Mouse (Mus musculus): Measurements from ENCODE around the gene Gm42906. TPM values are rescaled to one million over a fixed set of nuclear protein-coding genes. Genes with fewer than 3 reads are reported as not detected.

Gene Gm42906
- polyA plus RNA-seq, 1 experiment from 2014 or later = not detected

DNA sequence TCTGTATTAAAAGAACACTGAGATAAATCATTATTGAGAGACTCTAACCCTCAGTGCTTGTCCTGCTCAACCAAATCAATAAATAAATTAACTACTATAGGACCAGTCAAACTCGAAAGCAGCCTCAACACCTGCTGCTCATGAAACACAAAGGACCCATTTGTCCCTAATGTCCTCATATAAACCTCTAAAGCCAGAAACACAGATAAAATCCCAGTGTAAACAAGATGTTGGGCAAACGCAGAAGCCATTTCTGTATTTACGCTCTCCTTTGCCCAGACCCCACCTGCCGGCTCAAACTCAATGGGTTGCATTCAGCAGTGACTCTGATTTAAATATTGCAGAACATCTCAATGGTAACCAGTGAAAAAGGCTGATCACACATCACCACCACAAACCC, 131.7 kb downstream of the Gm42906 start:
- no peak overlapping the region for H3K4me3 ChIP-seq (ENCODE audit: low read depth, low read length)
- 76% methylated on average over 4 of the region's 4 CpGs for WGBS
- H3K9me3 ChIP-seq (replicated peaks; ENCODE audit: control insufficient read depth, low read length, poor library complexity, severe bottlenecking) = no peaks in the 10 kb centered on the region; the same call in 1 of the 2 replicates
- ATAC-seq = no peak
- H3K9ac ChIP-seq (ENCODE audit: low read depth, low read length) = no peak overlapping the region
- H3K27ac ChIP-seq (ENCODE audit: low read length) = no peak overlapping the region
- H3K36me3 ChIP-seq (ENCODE audit: control insufficient read depth, insufficient read depth, low read length) = no peaks in the 10 kb centered on the region
- no peaks in the 10 kb centered on the region for H3K27me3 ChIP-seq (ENCODE audit: control insufficient read depth, insufficient read depth, low read depth, low read length)
- no peaks in the 10 kb centered on the region for H3K4me1 ChIP-seq (ENCODE audit: control insufficient read depth, insufficient read depth, low read length)
- H3K4me2 ChIP-seq (ENCODE audit: low read length) = no peak overlapping the region

DNA sequence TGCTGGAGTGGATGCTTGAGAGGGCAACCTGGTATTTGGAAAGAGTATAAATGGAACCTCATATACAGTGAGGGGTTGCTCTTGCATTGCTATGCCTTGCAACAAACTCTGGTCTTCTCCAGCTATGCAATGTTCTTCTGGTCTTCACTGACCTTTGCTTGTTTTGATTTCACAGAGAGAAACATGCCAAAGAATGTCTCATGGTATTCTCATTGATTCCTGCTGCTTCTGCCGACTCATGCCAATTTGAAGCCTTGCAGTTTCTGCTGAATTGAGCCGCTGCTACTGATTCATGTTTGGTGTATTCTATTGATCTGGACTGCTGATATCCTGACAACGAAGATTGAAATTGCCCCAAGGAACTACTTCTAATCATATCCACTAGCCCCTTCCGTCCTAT, 134.4 kb downstream of the Gm42906 start:
- Histone ChIP-seq H3K36me3 (ENCODE audit: control insufficient read depth, insufficient read depth, low read length) (no peaks in the 10 kb centered on the region), H3K27ac (ENCODE audit: low read length) (no peak overlapping the region), H3K4me1 (ENCODE audit: control insufficient read depth, insufficient read depth, low read length) (no peaks in the 10 kb centered on the region), H3K27me3 (ENCODE audit: control insufficient read depth, insufficient read depth, low read depth, low read length) (no peaks in the 10 kb centered on the region), H3K4me3 (ENCODE audit: low read depth, low read length) (no peak overlapping the region), H3K4me2 (ENCODE audit: low read length) (no peak overlapping the region), H3K9me3 (replicated peaks; ENCODE audit: control insufficient read depth, low read length, poor library complexity, severe bottlenecking) (no peaks in the 10 kb centered on the region), H3K9ac (ENCODE audit: low read depth, low read length) (no peak overlapping the region)
- ATAC-seq = no peak
- 85% methylated on average over 4 of the region's 4 CpGs for WGBS

DNA sequence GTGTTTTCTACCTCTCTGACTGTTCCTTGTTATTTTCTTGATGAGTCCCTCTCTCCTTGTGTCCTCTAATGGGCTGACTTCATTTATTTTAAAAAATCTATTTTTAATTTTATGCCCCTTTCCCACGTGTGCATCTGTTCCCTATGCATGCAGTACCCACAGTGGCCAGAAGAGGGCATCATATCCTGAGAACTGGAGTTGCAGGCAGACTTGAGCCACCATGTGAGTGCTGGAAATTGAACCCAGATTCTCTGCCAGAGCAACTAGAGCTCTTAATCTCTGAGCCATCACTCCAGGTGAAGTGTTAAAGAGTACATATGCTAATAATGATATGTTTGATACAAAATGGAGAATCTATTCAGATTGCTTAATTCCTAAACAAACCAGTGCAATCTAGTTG, 135.7 kb downstream of the Gm42906 start:
- no peaks in the 10 kb centered on the region for H3K36me3 ChIP-seq (ENCODE audit: control insufficient read depth, insufficient read depth, low read length)
- no peak overlapping the region for H3K27ac ChIP-seq (ENCODE audit: low read length)
- H3K4me3 ChIP-seq (ENCODE audit: low read depth, low read length) = no peak overlapping the region
- H3K27me3 ChIP-seq (ENCODE audit: control insufficient read depth, insufficient read depth, low read depth, low read length) = no peaks in the 10 kb centered on the region
- WGBS = 17% methylated on average over 1 of the region's 1 CpGs
- no peaks in the 10 kb centered on the region for H3K4me1 ChIP-seq (ENCODE audit: control insufficient read depth, insufficient read depth, low read length)
- no peak for ATAC-seq
- no peak overlapping the region for H3K4me2 ChIP-seq (ENCODE audit: low read length)
- H3K9me3 ChIP-seq (replicated peaks; ENCODE audit: control insufficient read depth, low read length, poor library complexity, severe bottlenecking) = no peaks in the 10 kb centered on the region
- no peak overlapping the region for H3K9ac ChIP-seq (ENCODE audit: low read depth, low read length)

DNA sequence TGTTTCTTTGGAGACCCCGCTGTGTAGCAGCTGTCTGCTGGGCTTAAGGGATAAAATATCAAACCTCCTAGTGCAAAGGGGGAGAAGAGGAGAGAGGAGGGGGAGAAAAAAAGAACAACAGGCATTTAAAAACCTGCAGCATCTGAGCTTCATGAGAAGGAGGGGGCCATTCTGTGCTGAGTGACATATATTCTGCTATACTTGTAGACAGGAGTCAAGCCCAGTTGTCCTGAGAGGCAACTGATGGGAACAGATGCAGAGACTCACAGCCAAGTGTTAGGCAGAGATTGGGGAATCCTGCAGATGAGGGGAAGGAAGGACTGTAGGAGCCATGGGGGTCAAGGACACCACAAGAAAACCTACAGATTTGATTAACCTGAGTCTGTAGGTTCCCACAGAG, 141.6 kb downstream of the Gm42906 start:
- H3K4me3 ChIP-seq (ENCODE audit: low read depth, low read length) = no peak overlapping the region
- no peaks in the 10 kb centered on the region for H3K36me3 ChIP-seq (ENCODE audit: control insufficient read depth, insufficient read depth, low read length)
- ATAC-seq = no peak
- H3K4me1 ChIP-seq (ENCODE audit: control insufficient read depth, insufficient read depth, low read length) = peaks cover 3% of the 10 kb centered on the region; the same call in 1 of the 2 replicates
- H3K9ac ChIP-seq (ENCODE audit: low read depth, low read length) = no peak overlapping the region
- no peak overlapping the region for H3K4me2 ChIP-seq (ENCODE audit: low read length)
- WGBS = 77% methylated on average over 1 of the region's 1 CpGs
- H3K9me3 ChIP-seq (replicated peaks; ENCODE audit: control insufficient read depth, low read length, poor library complexity, severe bottlenecking) = no peaks in the 10 kb centered on the region
- H3K27me3 ChIP-seq (ENCODE audit: control insufficient read depth, insufficient read depth, low read depth, low read length) = no peaks in the 10 kb centered on the region
- H3K27ac ChIP-seq (ENCODE audit: low read length) = no peak overlapping the region

DNA sequence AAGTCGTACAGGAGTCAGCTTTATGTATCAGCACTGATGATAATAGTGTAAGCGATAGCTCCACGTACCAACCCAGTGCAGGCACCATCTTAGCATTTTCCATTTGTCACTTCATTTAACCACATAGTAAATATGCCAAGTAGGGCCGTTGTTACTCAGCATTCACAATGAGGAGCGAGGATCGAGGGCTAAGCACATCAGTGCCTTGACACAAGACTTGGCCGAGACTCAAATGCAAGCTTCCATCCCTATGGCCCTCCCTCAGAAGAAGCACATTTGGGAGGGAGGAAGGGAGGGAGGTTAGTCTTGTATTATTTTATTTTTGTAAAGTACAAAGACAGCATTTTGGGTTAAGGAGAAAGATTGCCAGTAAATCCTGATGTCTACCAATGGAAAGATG, 148.4 kb downstream of the Gm42906 start:
- Histone ChIP-seq H3K4me3 (ENCODE audit: low read depth, low read length) (no peak overlapping the region), H3K36me3 (ENCODE audit: control insufficient read depth, insufficient read depth, low read length) (no peaks in the 10 kb centered on the region), H3K9ac (ENCODE audit: low read depth, low read length) (no peak overlapping the region), H3K4me2 (ENCODE audit: low read length) (no peak overlapping the region), H3K4me1 (ENCODE audit: control insufficient read depth, insufficient read depth, low read length) (no peaks in the 10 kb centered on the region), H3K9me3 (replicated peaks; ENCODE audit: control insufficient read depth, low read length, poor library complexity, severe bottlenecking) (no peaks in the 10 kb centered on the region), H3K27ac (ENCODE audit: low read length) (no peak overlapping the region), H3K27me3 (ENCODE audit: control insufficient read depth, insufficient read depth, low read depth, low read length) (no peaks in the 10 kb centered on the region)
- 85% methylated on average over 7 of the region's 7 CpGs for WGBS
- no peak for ATAC-seq

DNA sequence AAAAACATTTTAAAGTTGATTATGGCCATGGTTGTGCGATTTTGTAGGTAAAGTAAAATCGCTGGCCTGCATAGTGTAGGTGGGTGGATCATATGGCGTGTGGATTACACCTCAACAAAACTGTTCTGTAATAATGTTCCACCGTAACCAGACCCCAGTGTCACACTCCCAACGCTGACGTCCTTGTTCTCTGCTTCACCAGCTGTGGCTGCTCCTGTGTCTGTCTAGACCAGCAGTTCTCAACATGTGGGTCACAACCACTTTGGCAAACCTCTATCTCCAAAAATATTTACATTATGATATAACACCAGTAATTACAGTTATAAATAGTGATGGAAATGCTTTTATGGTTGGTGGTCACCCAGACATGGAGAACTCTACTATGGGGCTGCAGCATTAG, 150.0 kb downstream of the Gm42906 start:
- Histone ChIP-seq H3K27me3 (ENCODE audit: control insufficient read depth, insufficient read depth, low read depth, low read length) (no peaks in the 10 kb centered on the region), H3K9ac (ENCODE audit: low read depth, low read length) (no peak overlapping the region), H3K9me3 (replicated peaks; ENCODE audit: control insufficient read depth, low read length, poor library complexity, severe bottlenecking) (no peaks in the 10 kb centered on the region), H3K4me2 (ENCODE audit: low read length) (no peak overlapping the region), H3K4me1 (ENCODE audit: control insufficient read depth, insufficient read depth, low read length) (no peaks in the 10 kb centered on the region), H3K27ac (ENCODE audit: low read length) (no peak overlapping the region), H3K4me3 (ENCODE audit: low read depth, low read length) (no peak overlapping the region), H3K36me3 (ENCODE audit: control insufficient read depth, insufficient read depth, low read length) (no peaks in the 10 kb centered on the region)
- no peak for ATAC-seq
- 92% methylated on average over 6 of the region's 6 CpGs for WGBS

DNA sequence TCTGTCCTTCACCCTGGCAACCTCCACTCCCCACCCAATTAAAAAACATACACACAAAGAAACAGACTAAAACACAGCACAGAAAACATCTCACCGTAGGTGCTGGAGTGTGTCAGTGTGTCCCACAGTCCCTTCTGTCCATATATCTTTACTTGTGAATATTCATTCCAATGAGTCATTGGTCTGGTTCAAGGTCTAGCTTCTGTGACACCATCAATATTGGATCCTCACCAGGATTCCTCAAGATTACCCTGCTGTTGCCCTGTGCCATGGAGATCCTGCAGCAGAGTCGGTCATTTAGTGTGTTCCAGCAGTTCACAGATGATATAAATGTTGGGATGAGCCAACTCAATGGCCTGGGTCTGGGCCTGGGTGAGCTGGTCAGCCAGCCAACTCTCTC, 152.0 kb downstream of the Gm42906 start:
- no peak overlapping the region for H3K4me2 ChIP-seq (ENCODE audit: low read length)
- H3K36me3 ChIP-seq (ENCODE audit: control insufficient read depth, insufficient read depth, low read length) = no peaks in the 10 kb centered on the region
- ATAC-seq = no peak
- H3K27me3 ChIP-seq (ENCODE audit: control insufficient read depth, insufficient read depth, low read depth, low read length) = no peaks in the 10 kb centered on the region
- no peak overlapping the region for H3K9ac ChIP-seq (ENCODE audit: low read depth, low read length)
- no peak overlapping the region for H3K4me3 ChIP-seq (ENCODE audit: low read depth, low read length)
- 97% methylated on average over 2 of the region's 2 CpGs for WGBS
- no peak overlapping the region for H3K27ac ChIP-seq (ENCODE audit: low read length)
- H3K4me1 ChIP-seq (ENCODE audit: control insufficient read depth, insufficient read depth, low read length) = no peaks in the 10 kb centered on the region
- H3K9me3 ChIP-seq (replicated peaks; ENCODE audit: control insufficient read depth, low read length, poor library complexity, severe bottlenecking) = no peaks in the 10 kb centered on the region

DNA sequence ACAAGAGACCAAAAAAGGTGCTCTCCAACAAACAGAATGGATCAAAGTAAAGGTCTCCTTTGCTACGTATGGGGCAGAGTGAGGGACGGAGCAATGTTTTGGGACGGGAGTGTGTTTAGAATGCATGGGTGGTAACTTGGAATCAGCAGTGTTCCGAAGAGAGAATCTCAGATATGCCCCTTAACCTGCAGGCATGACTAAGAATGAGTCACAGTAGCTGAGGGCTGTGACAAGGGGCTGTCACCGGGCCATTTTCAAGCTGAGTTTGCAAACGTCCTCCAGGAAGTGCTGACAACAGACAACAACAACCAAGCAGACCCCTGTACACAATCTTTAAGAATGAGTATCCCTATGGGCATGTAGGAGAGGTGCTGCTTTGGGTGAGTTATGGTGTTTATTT, 153.7 kb downstream of the Gm42906 start:
- no peak for ATAC-seq
- 82% methylated on average over 6 of the region's 6 CpGs for WGBS

DNA sequence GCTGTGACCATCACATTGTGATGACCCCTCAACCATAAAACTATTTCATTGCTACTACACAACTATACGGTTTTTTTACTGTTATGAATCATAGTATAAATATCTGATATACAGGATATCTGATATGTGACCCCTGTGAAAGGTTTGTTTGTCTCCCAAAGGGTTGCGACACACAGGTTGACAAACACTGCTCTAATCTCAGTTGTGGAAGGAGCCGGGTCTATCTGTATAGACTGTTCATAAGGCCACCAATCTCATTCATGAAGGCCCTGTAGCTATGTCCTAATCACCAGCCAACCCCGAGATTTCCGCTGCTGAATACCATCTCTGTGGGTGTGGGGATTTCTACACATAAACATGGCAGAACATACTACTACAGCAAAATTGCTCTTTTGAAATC, 157.1 kb downstream of the Gm42906 start:
- no peak overlapping the region for H3K9ac ChIP-seq (ENCODE audit: low read depth, low read length)
- no peaks in the 10 kb centered on the region for H3K36me3 ChIP-seq (ENCODE audit: control insufficient read depth, insufficient read depth, low read length)
- H3K27me3 ChIP-seq (ENCODE audit: control insufficient read depth, insufficient read depth, low read depth, low read length) = no peaks in the 10 kb centered on the region
- H3K9me3 ChIP-seq (replicated peaks; ENCODE audit: control insufficient read depth, low read length, poor library complexity, severe bottlenecking) = no peaks in the 10 kb centered on the region
- H3K4me2 ChIP-seq (ENCODE audit: low read length) = no peak overlapping the region
- H3K4me3 ChIP-seq (ENCODE audit: low read depth, low read length) = no peak overlapping the region
- no peak for ATAC-seq
- H3K4me1 ChIP-seq (ENCODE audit: control insufficient read depth, insufficient read depth, low read length) = no peaks in the 10 kb centered on the region
- H3K27ac ChIP-seq (ENCODE audit: low read length) = no peak overlapping the region
- 96% methylated on average over 5 of the region's 5 CpGs for WGBS

More for the DNA sequence above, 153.7 kb downstream of the Gm42906 start:
- Histone ChIP-seq H3K4me3 (ENCODE audit: low read depth, low read length) (no peak overlapping the region), H3K27ac (ENCODE audit: low read length) (no peak overlapping the region), H3K36me3 (ENCODE audit: control insufficient read depth, insufficient read depth, low read length) (no peaks in the 10 kb centered on the region), H3K4me1 (ENCODE audit: control insufficient read depth, insufficient read depth, low read length) (no peaks in the 10 kb centered on the region), H3K9ac (ENCODE audit: low read depth, low read length) (no peak overlapping the region), H3K9me3 (replicated peaks; ENCODE audit: control insufficient read depth, low read length, poor library complexity, severe bottlenecking) (no peaks in the 10 kb centered on the region), H3K4me2 (ENCODE audit: low read length) (no peak overlapping the region), H3K27me3 (ENCODE audit: control insufficient read depth, insufficient read depth, low read depth, low read length) (no peaks in the 10 kb centered on the region)

Measured in midbrain, embryonic 16.5 days (tissue).